Mouse (Mus musculus): Measurements from ENCODE around the gene Nkx6-2. TPM values are rescaled to one million over a fixed set of nuclear protein-coding genes. Genes with fewer than 3 reads are reported as not detected.

Gene Nkx6-2
- total and polyA plus RNA-seq, 2 experiments from 2014 or later = 0.19 TPM; not detected in 1

DNA sequence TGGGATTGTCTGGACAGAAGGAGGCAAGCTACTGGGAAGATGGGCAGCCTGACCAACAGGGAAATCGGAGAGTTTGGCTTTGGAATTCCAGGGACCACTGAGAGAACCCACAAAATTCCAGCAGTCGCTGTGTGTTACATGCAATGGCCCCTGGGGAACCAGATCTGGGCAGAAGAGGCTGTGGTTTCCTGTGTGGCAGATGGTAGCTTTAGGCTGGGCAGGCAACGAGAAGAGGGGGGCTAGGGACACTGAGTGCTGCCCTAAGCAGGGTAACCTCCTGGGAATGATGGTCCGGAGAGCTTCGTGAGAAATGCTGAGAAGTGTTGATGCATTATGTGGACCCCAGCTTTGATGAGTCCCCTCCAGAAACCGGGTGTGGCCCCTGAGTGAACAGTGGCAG lies 13.3 kb upstream of the Nkx6-2 start:
- no peak overlapping the region for H3K9ac ChIP-seq (replicated peaks; ENCODE audit: low read depth, low read length)
- no peaks in the 10 kb centered on the region for H3K36me3 ChIP-seq (replicated peaks; ENCODE audit: control insufficient read depth, insufficient read depth, low read length)
- H3K27me3 ChIP-seq (ENCODE audit: control insufficient read depth, insufficient read depth, low read length) = 0 out of 2 replicates have a peak, but pooled peaks cover 3% of the 10 kb centered on the region
- no peak overlapping the region for H3K4me3 ChIP-seq (ENCODE audit: low read depth, low read length)
- TF ChIP-seq CTCF (IDR thresholded peaks at IDR 0.05; ENCODE audit: low read depth) = no peak
- DNase-seq (ENCODE audit: low spot score) (no peak), ATAC-seq (ENCODE audit: insufficient read depth, low read depth) (no peak)
- WGBS = 52% methylated on average over 6 of the region's 6 CpGs
- no peak overlapping the region for H3K27ac ChIP-seq (ENCODE audit: low read depth)
- H3K4me1 ChIP-seq (ENCODE audit: control insufficient read depth, insufficient read depth) = no peaks in the 10 kb centered on the region
- no peak overlapping the region for H3K4me2 ChIP-seq (ENCODE audit: low read depth, low read length)
- no peaks in the 10 kb centered on the region for H3K9me3 ChIP-seq (replicated peaks; ENCODE audit: control insufficient read depth, low read length)

DNA sequence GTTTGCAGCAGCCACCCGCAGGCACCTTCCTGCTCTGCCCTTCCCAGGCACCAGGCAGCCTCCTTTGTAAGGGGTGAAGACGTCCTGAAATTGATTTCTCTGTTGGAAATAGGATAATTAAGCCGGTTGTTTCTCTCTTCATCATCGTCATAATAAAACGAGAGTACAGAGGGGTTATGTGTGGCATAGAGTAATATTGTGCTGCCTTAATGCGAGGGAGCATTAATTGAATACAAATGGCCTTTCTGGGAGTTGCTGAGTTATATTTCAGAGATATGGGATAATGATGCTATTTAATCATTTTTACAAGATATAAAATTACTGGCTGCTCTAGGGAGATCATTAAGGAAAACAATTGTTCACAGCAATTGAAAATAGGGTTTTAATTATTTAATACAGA lies 12.7 kb upstream of the Nkx6-2 start:
- no peak overlapping the region for H3K27ac ChIP-seq (ENCODE audit: low read depth)
- TF ChIP-seq CTCF (IDR thresholded peaks at IDR 0.05; ENCODE audit: low read depth) = no peak
- TF ChIP-seq EP300 (IDR thresholded peaks at IDR 0.05; ENCODE audit: low read depth) = no peak
- H3K4me3 ChIP-seq (ENCODE audit: low read depth, low read length) = no peak overlapping the region
- no peaks in the 10 kb centered on the region for H3K36me3 ChIP-seq (replicated peaks; ENCODE audit: control insufficient read depth, insufficient read depth, low read length)
- no peak for ATAC-seq (ENCODE audit: insufficient read depth, low read depth)
- H3K9ac ChIP-seq (replicated peaks; ENCODE audit: low read depth, low read length) = no peak overlapping the region
- no peaks in the 10 kb centered on the region for H3K4me1 ChIP-seq (ENCODE audit: control insufficient read depth, insufficient read depth)
- H3K27me3 ChIP-seq (ENCODE audit: control insufficient read depth, insufficient read depth, low read length) = 0 out of 2 replicates have a peak, but pooled peaks cover 3% of the 10 kb centered on the region
- H3K9me3 ChIP-seq (replicated peaks; ENCODE audit: control insufficient read depth, low read length) = no peaks in the 10 kb centered on the region
- no peak overlapping the region for H3K4me2 ChIP-seq (ENCODE audit: low read depth, low read length)
- WGBS = 58% methylated on average over 6 of the region's 6 CpGs
- no peak for DNase-seq (ENCODE audit: low spot score)

DNA sequence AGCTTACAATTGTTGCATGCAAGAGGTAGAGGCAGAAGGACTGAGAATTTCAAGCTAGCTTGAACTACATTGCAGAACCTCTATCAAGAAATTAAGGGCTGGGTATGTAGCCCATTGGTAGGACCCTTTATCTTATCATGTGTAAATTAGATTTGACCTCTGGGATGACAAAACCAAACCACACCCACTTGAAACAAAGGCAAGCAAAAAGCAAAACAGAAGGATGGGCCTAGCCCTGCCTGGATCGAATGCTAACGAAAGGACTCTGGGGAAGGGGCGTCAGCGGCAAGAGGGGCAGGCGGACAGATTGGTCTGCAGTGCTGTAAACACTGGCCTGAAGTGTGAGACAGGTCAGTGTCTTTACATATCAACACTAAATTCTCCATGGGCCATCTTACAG lies 8.7 kb upstream of the Nkx6-2 start:
- ATAC-seq (ENCODE audit: insufficient read depth, low read depth) (no peak), DNase-seq (ENCODE audit: low spot score) (no peak)
- Histone ChIP-seq H3K4me1 (ENCODE audit: control insufficient read depth, insufficient read depth) (no peaks in the 10 kb centered on the region), H3K36me3 (replicated peaks; ENCODE audit: control insufficient read depth, insufficient read depth, low read length) (no peaks in the 10 kb centered on the region), H3K9ac (replicated peaks; ENCODE audit: low read depth, low read length) (no peak overlapping the region), H3K4me3 (ENCODE audit: low read depth, low read length) (no peak overlapping the region), H3K27me3 (ENCODE audit: control insufficient read depth, insufficient read depth, low read length) (peaks cover 30% of the 10 kb centered on the region), H3K4me2 (ENCODE audit: low read depth, low read length) (no peak overlapping the region), H3K9me3 (replicated peaks; ENCODE audit: control insufficient read depth, low read length) (no peaks in the 10 kb centered on the region), H3K27ac (ENCODE audit: low read depth) (no peak overlapping the region)
- no peak for TF ChIP-seq CTCF (IDR thresholded peaks at IDR 0.05; ENCODE audit: low read depth)
- TF ChIP-seq EP300 (IDR thresholded peaks at IDR 0.05; ENCODE audit: low read depth) = no peak
- 63% methylated on average over 5 of the region's 5 CpGs for WGBS

DNA sequence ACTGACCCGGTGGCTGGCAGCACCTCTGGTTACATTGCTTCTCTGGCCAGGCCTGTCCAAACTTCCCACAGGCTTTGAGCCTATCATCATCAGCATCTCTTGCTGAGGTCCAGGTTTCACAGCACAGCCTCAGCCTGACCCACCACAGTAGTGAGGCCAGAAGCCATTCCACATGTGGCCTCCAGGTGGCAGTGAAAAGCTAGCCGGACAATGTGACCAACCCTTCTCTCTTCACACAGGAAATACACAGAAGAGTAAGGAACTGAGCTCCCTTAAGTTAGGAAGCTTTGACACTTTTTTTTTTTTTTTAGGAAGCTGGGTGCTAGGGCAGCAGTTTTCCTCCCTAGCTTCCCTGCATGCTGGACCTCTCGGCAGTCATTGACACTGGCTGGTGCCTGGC lies 7.7 kb upstream of the Nkx6-2 start:
- Histone ChIP-seq H3K4me1 (ENCODE audit: control insufficient read depth, insufficient read depth) (no peaks in the 10 kb centered on the region), H3K27me3 (ENCODE audit: control insufficient read depth, insufficient read depth, low read length) (peaks cover 40% of the 10 kb centered on the region), H3K4me2 (ENCODE audit: low read depth, low read length) (no peak overlapping the region), H3K4me3 (ENCODE audit: low read depth, low read length) (no peak overlapping the region), H3K9me3 (replicated peaks; ENCODE audit: control insufficient read depth, low read length) (no peaks in the 10 kb centered on the region), H3K9ac (replicated peaks; ENCODE audit: low read depth, low read length) (no peak overlapping the region), H3K27ac (ENCODE audit: low read depth) (no peak overlapping the region), H3K36me3 (replicated peaks; ENCODE audit: control insufficient read depth, insufficient read depth, low read length) (no peaks in the 10 kb centered on the region)
- TF ChIP-seq CTCF (IDR thresholded peaks at IDR 0.05; ENCODE audit: low read depth) (peak; percentile 78), EP300 (IDR thresholded peaks at IDR 0.05; ENCODE audit: low read depth) (no peak)
- WGBS = 21% methylated on average over 3 of the region's 3 CpGs
- ATAC-seq (ENCODE audit: insufficient read depth, low read depth) (peak; percentile 44; the same call in 1 of the 2 replicates), DNase-seq (ENCODE audit: low spot score) (no peak)

DNA sequence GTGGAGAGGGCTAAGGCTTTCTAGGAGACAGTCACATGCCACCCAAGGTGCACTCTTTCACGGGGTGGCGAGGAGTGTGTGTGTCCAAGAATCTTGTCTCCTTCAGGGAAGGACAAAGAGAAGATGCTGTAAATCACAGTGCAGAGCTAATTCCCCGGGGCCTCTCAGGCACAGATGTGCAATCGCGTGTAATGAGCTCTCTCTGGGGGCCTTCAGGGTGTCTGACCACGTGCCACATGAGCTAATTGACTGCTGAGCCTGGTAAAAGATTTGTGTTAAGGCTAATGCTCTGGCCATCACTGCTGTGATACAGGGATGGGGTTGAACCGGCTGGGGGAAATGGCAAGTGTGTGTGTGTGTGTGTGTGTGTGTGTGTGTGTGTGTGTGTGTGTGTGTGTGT lies 5.3 kb upstream of the Nkx6-2 start:
- Histone ChIP-seq H3K36me3 (replicated peaks; ENCODE audit: control insufficient read depth, insufficient read depth, low read length) (no peaks in the 10 kb centered on the region), H3K4me2 (ENCODE audit: low read depth, low read length) (no peak overlapping the region), H3K9ac (replicated peaks; ENCODE audit: low read depth, low read length) (no peak overlapping the region), H3K4me3 (ENCODE audit: low read depth, low read length) (no peak overlapping the region), H3K27me3 (ENCODE audit: control insufficient read depth, insufficient read depth, low read length) (peaks cover 64% of the 10 kb centered on the region), H3K4me1 (ENCODE audit: control insufficient read depth, insufficient read depth) (0 out of 2 replicates have a peak, but pooled peaks cover 6% of the 10 kb centered on the region), H3K27ac (ENCODE audit: low read depth) (no peak overlapping the region), H3K9me3 (replicated peaks; ENCODE audit: control insufficient read depth, low read length) (no peaks in the 10 kb centered on the region)
- TF ChIP-seq EP300 (IDR thresholded peaks at IDR 0.05; ENCODE audit: low read depth) (no peak), CTCF (IDR thresholded peaks at IDR 0.05; ENCODE audit: low read depth) (no peak)
- ATAC-seq (ENCODE audit: insufficient read depth, low read depth) (no peak), DNase-seq (ENCODE audit: low spot score) (no peak)
- WGBS = 41% methylated on average over 7 of the region's 7 CpGs

DNA sequence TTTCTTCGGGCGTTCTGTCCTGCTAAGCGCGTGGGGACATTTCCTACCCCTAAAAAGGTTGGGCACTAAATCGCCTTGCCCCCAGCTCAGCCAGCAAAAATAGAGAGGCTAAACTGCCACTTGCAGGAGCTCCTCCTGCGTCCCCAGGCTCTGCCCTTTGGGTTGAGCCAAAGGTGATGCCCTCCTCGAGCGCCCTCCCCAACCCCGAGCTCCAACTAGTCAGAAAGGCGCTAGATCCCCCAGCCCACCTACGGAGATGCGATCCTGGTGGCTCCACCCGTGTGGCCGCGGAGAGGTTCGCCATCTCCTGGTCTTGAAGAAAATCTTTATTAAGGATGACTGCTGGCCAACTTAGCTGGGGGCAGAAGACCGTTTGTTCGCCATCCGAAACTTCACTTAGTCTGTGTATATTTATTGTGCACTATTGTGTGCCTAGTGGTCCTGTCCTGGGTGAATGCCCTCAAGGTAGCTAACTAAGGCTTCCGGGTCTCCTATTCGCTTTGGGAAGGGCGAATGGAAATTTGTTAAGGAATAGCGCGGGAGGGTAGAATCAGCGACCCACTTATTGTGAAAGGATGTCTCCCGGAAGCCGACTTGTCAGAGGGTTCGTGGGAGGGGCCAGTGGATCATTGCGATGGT lies 2.7 kb upstream of the Nkx6-2 start:
- WGBS = 5% methylated on average over 29 of the region's 29 CpGs
- Histone ChIP-seq H3K4me3 (ENCODE audit: low read depth, low read length) (peak overlapping the region; percentile 32; the same call in 1 of the 2 replicates), H3K4me2 (ENCODE audit: low read depth, low read length) (0 out of 2 replicates have a peak overlapping the region, but pooled peaks have one; percentile 30), H3K27ac (ENCODE audit: low read depth) (no peak overlapping the region), H3K27me3 (ENCODE audit: control insufficient read depth, insufficient read depth, low read length) (peaks cover 90% of the 10 kb centered on the region), H3K9ac (replicated peaks; ENCODE audit: low read depth, low read length) (no peak overlapping the region), H3K9me3 (replicated peaks; ENCODE audit: control insufficient read depth, low read length) (no peaks in the 10 kb centered on the region), H3K36me3 (replicated peaks; ENCODE audit: control insufficient read depth, insufficient read depth, low read length) (no peaks in the 10 kb centered on the region), H3K4me1 (ENCODE audit: control insufficient read depth, insufficient read depth) (peaks cover 18% of the 10 kb centered on the region)
- DNase-seq (ENCODE audit: low spot score) = no peak
- no peak for TF ChIP-seq EP300 (IDR thresholded peaks at IDR 0.05; ENCODE audit: low read depth)
- no peak for TF ChIP-seq CTCF (IDR thresholded peaks at IDR 0.05; ENCODE audit: low read depth)
- ATAC-seq (ENCODE audit: insufficient read depth, low read depth) = no peak
